Mouse (Mus musculus): ENCODE measurements around the gene Sirt3. TPM values are rescaled to one million over a fixed set of nuclear protein-coding genes. Genes with fewer than 3 reads are reported as not detected.
"Not testable (repeated sequence)": the region's sequence is repeated elsewhere in the genome, so short reads cannot be mapped to it uniquely, and the experiment has no call there.

Gene Sirt3
- polyA plus RNA-seq, 1 experiment from 2014 or later: 19.4 TPM

- DNase-seq (ENCODE audit: low spot score): no peak
Observed at GRCm38 (mm10) chr7:140897863-140898262, 15.8 kb upstream of the Sirt3 start.

- DNase-seq (ENCODE audit: low spot score): no peak
Observed at GRCm38 (mm10) chr7:140894611-140895010, 12.5 kb upstream of the Sirt3 start.

GRCm38 (mm10) chr7:140894031-140894430, 11.9 kb upstream of the Sirt3 start:
- DNase-seq (ENCODE audit: low spot score): no peak

GRCm38 (mm10) chr7:140890636-140891035, 8.5 kb upstream of the Sirt3 start:
- not testable (repeated sequence) for DNase-seq (ENCODE audit: low spot score)

GRCm38 (mm10) chr7:140882469-140882803, 327 bp upstream of the Sirt3 start:
- DNase-seq (ENCODE audit: low spot score): no peak

- DNase-seq (ENCODE audit: low spot score): no peak
Observed at GRCm38 (mm10) chr7:140880865-140881515, 1.1 kb downstream of the Sirt3 start.

GRCm38 (mm10) chr7:140880419-140880818, 1.7 kb downstream of the Sirt3 start:
- DNase-seq (ENCODE audit: low spot score): no peak

- peak; percentile 68 for DNase-seq (ENCODE audit: low spot score)
Observed at GRCm38 (mm10) chr7:140879355-140879754, 2.8 kb downstream of the Sirt3 start.

- no peak for DNase-seq (ENCODE audit: low spot score)
Observed at GRCm38 (mm10) chr7:140877364-140877763, 4.7 kb downstream of the Sirt3 start.

GRCm38 (mm10) chr7:140874224-140874623, 7.9 kb downstream of the Sirt3 start:
- DNase-seq (ENCODE audit: low spot score): no peak

GRCm38 (mm10) chr7:140864761-140865160, 17.3 kb downstream of the Sirt3 start:
- no peak for DNase-seq (ENCODE audit: low spot score)

GRCm38 (mm10) chr7:140860728-140861127, 21.4 kb downstream of the Sirt3 start:
- DNase-seq (ENCODE audit: low spot score): no peak

- DNase-seq (ENCODE audit: low spot score): no peak
Observed at GRCm38 (mm10) chr7:140859997-140860396, 22.1 kb downstream of the Sirt3 start.

- no peak for DNase-seq (ENCODE audit: low spot score)
Observed at GRCm38 (mm10) chr7:140858746-140859145, 23.4 kb downstream of the Sirt3 start.

- DNase-seq (ENCODE audit: low spot score): peak; percentile 4
Observed at GRCm38 (mm10) chr7:140857550-140858505, 24.3 kb downstream of the Sirt3 start, which contains the start of gene Bet1l. Bet1l (minus strand) TSS chr7:140857577.

- DNase-seq (ENCODE audit: low spot score): peak; percentile 82
Observed at GRCm38 (mm10) chr7:140856785-140857549, 25.1 kb downstream of the Sirt3 start, which contains the start of gene Ric8a. Ric8a (plus strand) TSS chr7:140856957.

- peak; percentile 66 for DNase-seq (ENCODE audit: low spot score)
Observed at GRCm38 (mm10) chr7:140855860-140856784, 26.0 kb downstream of the Sirt3 start, which contains the start of gene Gm45785. Gm45785 (minus strand) TSS chr7:140856331.

GRCm38 (mm10) chr7:140855181-140855580, 26.9 kb downstream of the Sirt3 start:
- no peak for DNase-seq (ENCODE audit: low spot score)

GRCm38 (mm10) chr7:140854483-140854882, 27.6 kb downstream of the Sirt3 start:
- no peak for DNase-seq (ENCODE audit: low spot score)

GRCm38 (mm10) chr7:140853386-140853785, 28.7 kb downstream of the Sirt3 start:
- DNase-seq (ENCODE audit: low spot score): no peak

Measured in thymus, postnatal 0 days (tissue).